Mouse (Mus musculus): ENCODE data around the gene Rai14.
A peak's percentile ranks its signal among the peaks of the same experiment; 100 is the strongest.

The Rai14 gene

GRCm38 (mm10) chr15:10720188-10720587 lies 5.8 kb upstream of the Rai14 start:
- DNase-seq = no peak

DNA sequence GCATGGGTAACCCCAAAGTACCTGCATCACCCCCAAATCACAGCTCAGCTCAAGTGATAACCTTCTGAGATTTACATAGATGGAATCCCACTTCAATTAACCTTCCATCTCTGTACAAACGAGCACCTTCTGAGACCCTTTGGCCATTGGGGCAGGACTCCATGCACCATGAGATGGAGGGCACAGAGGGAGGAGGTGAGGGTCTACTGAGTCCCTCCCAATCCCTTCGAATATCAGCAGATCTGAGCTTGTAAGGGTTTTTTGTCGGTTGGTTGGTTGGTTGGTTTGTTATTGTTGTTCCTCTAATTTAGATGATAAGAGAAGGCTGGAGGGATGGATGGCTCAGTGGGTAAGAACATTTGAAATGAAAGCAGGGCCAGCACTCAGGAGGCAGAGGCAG lies 5.1 kb upstream of the Rai14 start:
- no peak for DNase-seq

GRCm38 (mm10) chr15:10718763-10719162 lies 4.3 kb upstream of the Rai14 start:
- no peak for DNase-seq

- DNase-seq = no peak
These were observed 2.9 kb upstream of the Rai14 start for GRCm38 (mm10) chr15:10717284-10717683.

- DNase-seq = no peak
These were observed 1.5 kb upstream of the Rai14 start for GRCm38 (mm10) chr15:10715966-10716365.

DNA sequence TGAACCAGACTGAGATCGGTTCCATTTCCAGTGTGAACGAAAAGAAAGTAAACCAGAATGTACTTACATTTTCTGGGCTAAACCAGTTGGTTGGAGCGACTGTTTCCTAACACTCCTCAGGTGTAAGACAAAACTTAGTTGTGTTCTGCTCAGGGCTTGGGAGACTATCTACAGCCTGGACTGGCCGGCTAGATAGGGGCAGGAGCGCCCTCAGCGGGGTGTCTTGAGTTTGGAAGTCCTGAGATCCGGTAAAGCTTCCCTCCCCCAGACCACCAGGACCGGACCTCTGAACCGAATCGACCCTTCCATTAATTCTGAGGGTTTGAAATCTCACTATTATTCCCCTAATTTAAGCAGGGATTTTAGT lies 698 bp upstream of the Rai14 start:
- peak; percentile 52 for DNase-seq

DNA sequence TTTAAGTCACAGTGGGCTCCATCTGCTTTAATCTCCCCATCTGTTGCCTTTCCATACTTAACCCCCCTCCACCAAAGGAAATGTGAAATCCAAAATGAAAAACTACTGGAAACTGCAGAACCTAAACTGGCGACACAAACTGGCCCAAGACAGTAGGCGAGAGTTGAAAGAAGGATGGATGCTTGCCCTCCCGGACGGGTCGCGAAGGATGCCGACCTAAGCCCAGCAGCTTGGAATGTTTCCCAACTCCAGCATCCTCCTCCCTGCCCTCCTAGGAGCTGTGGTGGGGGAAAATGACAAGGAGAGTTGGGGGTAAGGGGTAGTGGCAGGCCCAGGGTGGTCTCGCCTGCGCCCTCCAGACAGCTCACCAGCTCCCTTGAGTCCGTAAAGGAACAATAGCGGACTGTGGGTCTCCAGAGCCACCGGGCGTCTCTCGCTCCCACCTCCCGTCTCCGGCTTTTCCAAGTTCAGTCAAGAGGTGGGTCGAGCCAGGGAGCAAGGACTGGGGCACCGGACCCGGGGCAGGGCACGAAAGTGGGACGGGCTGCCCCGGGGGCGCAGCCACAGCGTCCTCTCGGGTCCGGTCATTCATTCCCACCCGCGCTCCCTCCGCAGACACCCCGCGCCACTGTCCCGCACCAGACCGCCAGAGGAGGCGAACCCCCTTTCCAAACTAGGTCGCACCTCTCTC lies 653 bp downstream of the Rai14 start:
- peak; percentile 46 for DNase-seq

DNA sequence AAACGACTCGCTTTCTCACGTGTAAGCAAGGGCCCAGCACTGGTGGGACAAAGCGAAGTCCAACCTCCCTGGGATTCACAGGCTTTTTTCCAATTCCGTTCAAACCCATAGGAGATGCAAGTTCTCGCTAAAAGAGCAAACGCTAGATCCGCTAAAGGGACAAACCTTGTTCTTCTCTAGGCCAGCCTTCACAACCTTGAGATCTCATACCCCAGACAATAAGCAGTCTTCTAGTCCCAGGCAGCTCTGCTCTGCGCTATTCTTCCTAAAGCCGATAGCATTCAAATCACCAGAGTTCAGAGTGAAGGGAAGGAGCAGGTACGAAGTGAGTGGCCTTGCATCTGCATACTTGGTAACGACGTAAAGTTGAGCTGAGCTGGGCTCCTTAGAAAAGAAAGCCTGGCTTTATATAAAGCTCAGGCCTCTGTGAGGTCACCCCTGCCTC lies 1.2 kb downstream of the Rai14 start:
- no peak for DNase-seq

- DNase-seq = no peak
These were observed 2.1 kb downstream of the Rai14 start for GRCm38 (mm10) chr15:10712288-10712687.

- DNase-seq = no peak
These were observed 3.2 kb downstream of the Rai14 start for GRCm38 (mm10) chr15:10711231-10711630.

DNA sequence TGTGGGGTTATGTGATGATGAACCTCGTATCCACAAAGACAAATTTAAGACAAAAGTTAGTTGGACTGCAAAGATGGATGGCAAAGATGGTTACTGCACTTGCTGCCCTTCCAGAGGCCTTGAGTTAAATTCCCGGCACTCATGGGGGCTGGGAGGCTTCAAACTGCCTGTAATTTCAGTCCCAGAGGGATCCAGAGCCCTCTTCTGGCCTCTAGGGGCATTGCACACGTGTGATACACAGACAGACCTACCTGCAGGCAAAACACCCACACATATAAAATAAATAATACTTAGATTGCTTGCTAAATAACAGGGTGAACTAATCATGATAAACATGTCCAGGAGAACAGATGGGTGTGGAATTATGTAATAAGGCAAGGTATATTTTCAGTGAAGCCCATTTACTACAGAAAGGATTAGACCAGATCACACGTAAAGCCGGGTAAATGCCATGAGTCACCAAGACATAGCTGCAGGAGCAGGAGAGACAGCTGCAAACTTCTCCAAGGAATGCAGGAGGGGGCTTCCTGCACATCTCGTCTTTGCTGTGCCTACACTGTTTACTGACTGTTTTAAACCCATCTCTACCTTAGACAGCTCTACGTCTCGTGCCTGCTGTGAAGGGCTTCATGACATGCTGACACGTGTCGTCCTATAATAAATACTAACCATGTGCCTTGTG lies 5.7 kb downstream of the Rai14 start:
- no peak for DNase-seq

- DNase-seq = no peak
These were observed 7.3 kb downstream of the Rai14 start for GRCm38 (mm10) chr15:10707109-10707508.

GRCm38 (mm10) chr15:10706414-10706813 lies 8.0 kb downstream of the Rai14 start:
- no peak for DNase-seq

DNA sequence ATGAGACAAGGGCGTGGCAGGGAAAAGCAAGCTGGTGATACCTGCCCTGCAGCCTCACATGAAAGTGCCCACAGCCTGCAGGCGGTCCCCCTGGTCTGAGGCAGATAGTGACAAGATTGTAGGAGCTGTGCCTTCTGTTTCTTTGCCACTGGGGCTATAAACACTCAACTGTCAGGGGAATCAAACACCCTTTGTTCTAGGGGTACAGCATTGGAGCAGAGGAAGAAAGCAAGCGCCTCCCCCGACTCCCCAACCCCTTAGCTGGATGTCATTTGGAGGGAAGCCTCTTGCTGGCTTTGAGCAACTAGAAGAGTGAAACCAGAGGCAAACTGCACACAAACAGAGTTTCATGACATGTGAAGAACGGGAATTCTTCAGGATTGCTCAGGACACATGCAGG lies 8.7 kb downstream of the Rai14 start:
- DNase-seq = no peak

- no peak for DNase-seq
These were observed 10.1 kb downstream of the Rai14 start for GRCm38 (mm10) chr15:10704328-10704727.

DNA sequence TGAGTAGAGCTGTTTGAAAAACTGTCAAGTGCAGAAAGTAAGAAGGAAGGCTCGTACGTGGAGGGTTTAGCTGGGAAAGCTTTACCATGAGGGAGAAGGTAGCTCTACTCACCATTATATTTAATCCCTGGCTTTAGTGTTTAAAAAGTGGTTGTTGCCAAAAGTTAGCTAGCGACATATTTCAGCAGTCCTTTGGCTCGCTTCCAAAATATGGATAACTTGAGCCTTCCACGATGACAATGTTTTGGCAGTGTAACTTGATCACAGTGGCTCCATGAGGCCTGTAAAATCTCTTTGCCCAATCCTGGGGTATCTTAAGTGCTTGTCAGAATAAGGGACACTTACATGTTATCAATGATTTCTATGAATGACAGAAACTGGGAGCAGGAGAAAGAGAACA lies 12.9 kb downstream of the Rai14 start:
- DNase-seq = no peak

GRCm38 (mm10) chr15:10700891-10701466 lies 13.4 kb downstream of the Rai14 start:
- DNase-seq = no peak

DNA sequence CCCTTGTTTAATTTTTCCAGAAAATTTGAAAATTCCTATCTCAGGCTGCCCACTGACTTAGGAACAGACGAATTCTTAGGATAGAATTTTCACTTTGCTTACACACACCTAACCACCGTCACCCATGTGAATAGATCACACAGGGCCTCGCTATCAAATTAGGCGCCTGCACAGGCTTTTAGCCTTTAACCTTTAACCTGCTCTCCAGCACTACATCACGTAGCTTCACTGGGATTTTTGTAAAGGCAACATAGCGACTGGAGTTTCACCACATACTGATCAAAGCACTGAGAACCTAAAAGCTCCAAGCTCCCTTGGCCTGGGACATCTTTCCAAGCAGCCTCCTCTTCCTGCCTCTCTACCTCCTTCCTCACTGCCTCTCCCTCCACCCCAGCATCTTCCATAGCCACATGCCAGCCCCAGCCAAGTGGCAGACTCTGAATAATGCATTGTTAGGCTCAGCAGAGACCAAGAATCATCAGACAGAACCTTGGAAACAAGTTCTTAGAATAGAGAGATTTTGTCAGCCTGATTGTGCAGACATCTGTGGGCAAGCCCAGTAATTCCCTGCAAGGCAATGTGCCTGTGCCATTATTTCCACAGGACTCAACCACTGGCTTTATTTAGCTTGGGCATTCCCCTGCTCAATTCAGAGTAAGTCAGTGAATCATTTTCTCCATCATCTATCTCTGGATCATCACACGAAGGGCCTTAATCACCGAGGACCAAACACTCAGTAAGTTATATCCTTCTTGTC lies 17.8 kb downstream of the Rai14 start:
- DNase-seq = no peak

GRCm38 (mm10) chr15:10692627-10693026 lies 21.8 kb downstream of the Rai14 start:
- no peak for DNase-seq

GRCm38 (mm10) chr15:10691481-10691880 lies 22.9 kb downstream of the Rai14 start:
- no peak for DNase-seq

- DNase-seq = no peak
These were observed 23.5 kb downstream of the Rai14 start for GRCm38 (mm10) chr15:10690973-10691372.

DNA sequence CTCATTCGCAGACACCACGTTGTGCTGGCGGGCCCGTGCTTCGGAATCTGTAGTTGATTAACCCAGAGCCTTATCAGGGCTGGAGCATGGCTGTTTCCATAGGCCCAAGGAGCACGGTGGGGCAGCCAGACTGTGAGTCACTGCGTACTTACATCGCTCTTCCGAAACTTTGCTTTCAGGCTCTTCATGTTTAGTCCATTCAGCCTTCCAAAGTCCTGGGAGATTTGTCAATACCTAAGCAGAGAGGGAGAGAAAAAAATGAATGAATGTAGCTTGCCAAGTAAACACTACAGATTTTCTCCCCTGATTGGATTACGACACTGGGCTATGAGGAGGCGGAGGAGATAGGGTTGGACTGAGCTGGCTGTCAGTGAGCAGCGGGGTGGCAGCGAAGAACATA lies 24.2 kb downstream of the Rai14 start:
- DNase-seq = peak; percentile 52

DNA sequence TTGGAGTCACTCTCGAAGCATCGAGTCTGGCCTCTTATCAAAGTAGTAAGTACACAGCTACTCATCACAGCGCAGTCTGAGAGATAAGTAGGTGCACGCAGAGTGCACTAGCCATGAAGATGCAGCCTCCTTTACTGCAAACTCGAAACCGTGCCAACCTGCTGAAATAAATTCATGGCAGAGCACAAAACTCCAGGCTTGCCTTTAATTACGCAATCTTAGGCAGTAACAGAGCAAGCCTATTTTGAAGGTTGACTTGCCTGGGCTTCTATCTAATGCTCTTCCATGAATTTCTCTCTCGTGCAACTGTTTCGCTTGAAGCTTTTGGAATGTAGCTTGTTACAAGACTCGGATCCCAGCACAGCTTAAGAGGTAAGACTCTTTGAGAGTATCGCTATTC lies 25.1 kb downstream of the Rai14 start:
- DNase-seq = no peak

- no peak for DNase-seq
These were observed 25.7 kb downstream of the Rai14 start for GRCm38 (mm10) chr15:10688686-10689085.
